Mouse (Mus musculus) adipose tissue, adult 10 weeks (tissue): ENCODE data around the gene Fosl2. TPM values are rescaled to one million over a fixed set of nuclear protein-coding genes. Genes with fewer than 3 reads are reported as not detected.

Experiments
- polyA plus RNA-seq: library from polyadenylated mRNA; stranded (reverse); fragments of 350-450 nt; fragmentation: Illumina TruSeq; extraction: RNeasy Lipid Tissue Mini Kit (QIAGEN cat#74804); gene quantifications from one replicate; pipeline ENCODE4 v1.2.3, GENCODE M21; 2014; ENCODE audit warnings: low read depth, low replicate concordance

The Fosl2 gene
- polyA plus RNA-seq = 17.5 TPM

DNA sequence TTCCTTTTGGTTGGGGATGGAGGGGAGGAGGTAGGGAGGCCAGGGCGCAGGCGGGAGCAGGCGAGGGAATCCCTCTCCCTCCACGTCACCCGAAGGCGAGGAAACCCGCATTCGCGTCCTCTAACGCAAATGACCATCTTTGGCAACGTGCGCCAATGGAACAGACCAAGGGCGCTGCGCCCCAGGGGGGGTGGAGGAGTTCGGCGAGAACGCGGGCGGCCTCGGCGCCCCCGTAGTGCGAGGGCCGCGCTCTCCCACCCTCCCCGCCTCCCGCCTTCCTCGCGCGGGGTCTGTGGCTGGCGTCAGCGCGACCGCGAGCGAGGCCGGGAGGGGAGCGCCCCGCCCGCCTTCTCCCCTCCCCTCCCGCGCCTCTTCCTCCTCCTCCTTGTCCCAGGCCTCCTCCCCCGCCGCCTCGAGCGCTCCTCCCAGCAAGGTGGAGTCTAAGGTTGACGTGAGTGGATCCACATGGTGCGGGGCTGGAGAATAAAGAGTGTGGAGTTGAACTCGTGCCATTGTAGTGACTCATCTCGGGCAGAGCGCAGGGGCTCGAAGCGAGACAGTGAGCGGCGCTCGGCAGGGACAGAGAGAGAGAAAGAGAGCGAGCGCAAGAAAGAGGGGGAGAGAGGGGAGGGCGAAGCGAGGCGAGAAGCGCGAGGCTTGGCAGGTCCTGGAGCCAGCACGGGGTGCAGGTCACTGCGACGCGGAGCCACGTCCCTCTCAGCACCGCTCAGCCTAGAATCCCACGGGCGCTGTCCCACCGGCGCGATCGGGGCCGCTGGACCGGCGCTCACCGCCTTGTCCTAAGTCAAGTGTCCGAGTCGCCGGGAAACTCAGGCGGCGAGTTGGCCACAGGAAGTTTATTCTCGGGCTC, at the start of gene Fosl2:
TSS of gene Fosl2 (plus strand) at position 466 of the 871 bp plus-strand sequence.

Other genes starting within 250 kb of the Fosl2 start
- gene Plb1, start 96.9 kb downstream of the Fosl2 start, polyA plus RNA-seq = 2.8 TPM